Mouse (Mus musculus): ENCODE results near the gene Dohh. TPM values are rescaled to one million over a fixed set of nuclear protein-coding genes. Genes with fewer than 3 reads are reported as not detected.

Gene Dohh
- polyA plus RNA-seq, 1 experiment, result 79.2 TPM

GRCm38 (mm10) chr10:81379183-81379553 is 5.1 kb upstream of the Dohh start:
- no peak for DNase-seq
- TF ChIP-seq CTCF (IDR thresholded peaks at IDR 0.05; ENCODE audit: insufficient read depth, low read length) (no peak), POLR2A (IDR thresholded peaks at IDR 0.05; ENCODE audit: borderline replicate concordance, extremely low read depth, low read depth, low read length) (no peak)
- peaks cover 11% of the 10 kb centered on the region; the same call in 1 of the 2 replicates for H3K4me1 ChIP-seq (ENCODE audit: control insufficient read depth, insufficient read depth, low read length)
- no peak overlapping the region for H3K4me3 ChIP-seq (replicated peaks; ENCODE audit: extremely low read depth, low read depth, low read length)
- 58% methylated on average over 3 of the region's 3 CpGs for WGBS

GRCm38 (mm10) chr10:81379809-81380378 is 4.3 kb upstream of the Dohh start:
- peaks cover 11% of the 10 kb centered on the region; the same call in 1 of the 2 replicates for H3K4me1 ChIP-seq (ENCODE audit: control insufficient read depth, insufficient read depth, low read length)
- DNase-seq, result no peak
- H3K4me3 ChIP-seq (replicated peaks; ENCODE audit: extremely low read depth, low read depth, low read length), result no peak overlapping the region
- 83% methylated on average over 6 of the region's 6 CpGs for WGBS
- TF ChIP-seq POLR2A (IDR thresholded peaks at IDR 0.05; ENCODE audit: borderline replicate concordance, extremely low read depth, low read depth, low read length) (no peak), CTCF (IDR thresholded peaks at IDR 0.05; ENCODE audit: insufficient read depth, low read length) (no peak)

- DNase-seq, result no peak
- Histone ChIP-seq H3K4me1 (ENCODE audit: control insufficient read depth, insufficient read depth, low read length) (peaks cover 10% of the 10 kb centered on the region; the same call in 1 of the 2 replicates), H3K4me3 (replicated peaks; ENCODE audit: extremely low read depth, low read depth, low read length) (no peak overlapping the region)
- WGBS, result 37% methylated on average over 5 of the region's 5 CpGs
- TF ChIP-seq POLR2A (IDR thresholded peaks at IDR 0.05; ENCODE audit: borderline replicate concordance, extremely low read depth, low read depth, low read length) (no peak), CTCF (IDR thresholded peaks at IDR 0.05; ENCODE audit: insufficient read depth, low read length) (no peak)
Observed at GRCm38 (mm10) chr10:81382039-81382438, 2.2 kb upstream of the Dohh start.

DNA sequence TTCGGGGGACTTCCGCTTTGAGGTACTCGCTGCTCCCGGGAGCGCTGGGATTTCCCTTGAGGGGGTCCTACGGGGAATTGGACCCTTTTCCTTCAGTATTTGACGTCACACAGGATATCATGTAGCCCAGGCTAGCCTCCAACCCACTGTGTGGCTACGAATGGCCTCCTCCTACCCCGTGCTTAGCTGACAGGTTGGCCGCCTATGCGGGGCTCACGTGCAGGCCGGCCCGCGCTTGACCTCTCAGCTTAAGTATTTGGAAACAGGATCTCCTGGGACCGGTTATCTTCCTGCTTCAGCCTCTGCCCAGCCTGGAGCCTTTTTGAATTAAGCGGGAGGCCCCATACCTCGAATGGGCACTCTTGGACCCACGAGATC is 366 bp downstream of the Dohh start:
- TF ChIP-seq CTCF (IDR thresholded peaks at IDR 0.05; ENCODE audit: insufficient read depth, low read length), result no peak
- TF ChIP-seq POLR2A (IDR thresholded peaks at IDR 0.05; ENCODE audit: borderline replicate concordance, extremely low read depth, low read depth, low read length), result no peak
- no peak for DNase-seq
- H3K4me3 ChIP-seq (replicated peaks; ENCODE audit: extremely low read depth, low read depth, low read length), result peak overlapping the region; percentile 68
- under 1% methylated on average over 19 of the region's 19 CpGs for WGBS
- H3K4me1 ChIP-seq (ENCODE audit: control insufficient read depth, insufficient read depth, low read length), result peaks cover 14% of the 10 kb centered on the region; the same call in 1 of the 2 replicates

DNA sequence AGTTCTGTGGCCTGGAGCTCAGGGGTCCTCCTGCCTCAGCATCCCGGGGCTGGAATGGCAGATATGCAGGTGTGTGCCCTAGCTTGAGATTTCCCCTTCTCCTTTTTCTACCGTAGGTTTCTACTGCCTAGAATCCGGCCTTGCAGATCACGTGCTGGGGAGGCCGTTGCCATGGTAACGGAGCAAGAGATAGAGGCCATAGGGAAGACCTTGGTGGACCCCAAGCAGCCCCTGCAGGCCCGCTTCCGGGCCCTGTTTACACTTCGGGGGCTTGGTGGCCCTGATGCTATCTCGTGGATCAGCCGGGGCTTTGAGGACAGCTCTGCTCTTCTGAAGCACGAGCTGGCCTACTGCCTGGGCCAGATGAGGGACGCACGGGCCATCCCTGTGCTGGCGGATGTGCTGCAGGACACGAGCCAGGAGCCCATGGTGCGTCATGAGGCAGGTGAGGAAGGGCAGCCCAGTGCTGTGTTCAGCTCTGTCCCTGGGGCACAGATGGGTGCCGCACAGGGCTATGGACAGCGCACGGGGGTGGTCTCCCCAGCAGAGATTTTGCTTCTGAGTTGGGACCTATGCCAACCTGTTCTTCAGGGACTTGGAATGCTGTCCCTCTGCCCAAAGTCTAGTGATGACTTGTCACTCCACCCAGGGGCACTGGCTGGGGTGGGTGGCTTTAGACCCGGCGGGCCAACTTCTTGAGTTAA is 1.5 kb downstream of the Dohh start:
- WGBS, result 64% methylated on average over 22 of the region's 22 CpGs
- Histone ChIP-seq H3K4me1 (ENCODE audit: control insufficient read depth, insufficient read depth, low read length) (peaks cover 17% of the 10 kb centered on the region), H3K4me3 (replicated peaks; ENCODE audit: extremely low read depth, low read depth, low read length) (no peak overlapping the region)
- TF ChIP-seq CTCF (IDR thresholded peaks at IDR 0.05; ENCODE audit: insufficient read depth, low read length) (no peak), POLR2A (IDR thresholded peaks at IDR 0.05; ENCODE audit: borderline replicate concordance, extremely low read depth, low read depth, low read length) (no peak)
- no peak for DNase-seq

DNA sequence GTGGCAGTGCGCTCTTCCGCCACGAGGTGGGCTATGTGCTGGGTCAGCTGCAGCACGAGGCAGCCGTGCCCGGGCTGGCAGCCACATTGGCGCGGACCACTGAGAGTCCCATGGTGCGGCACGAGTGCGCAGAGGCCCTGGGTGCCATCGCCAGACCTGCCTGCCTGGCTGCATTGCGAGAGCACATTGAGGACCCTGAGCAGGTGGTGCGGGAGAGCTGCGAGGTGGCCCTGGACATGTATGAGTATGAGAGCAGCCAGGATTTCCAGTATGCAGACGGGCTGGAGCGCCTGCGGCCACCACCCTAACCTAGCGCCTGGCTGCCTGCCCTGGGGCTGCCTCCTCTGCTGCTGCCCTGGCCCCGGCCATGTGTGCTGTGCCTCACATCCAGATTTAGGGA is 3.5 kb downstream of the Dohh start:
- no peak for TF ChIP-seq POLR2A (IDR thresholded peaks at IDR 0.05; ENCODE audit: borderline replicate concordance, extremely low read depth, low read depth, low read length)
- TF ChIP-seq CTCF (IDR thresholded peaks at IDR 0.05; ENCODE audit: insufficient read depth, low read length), result no peak
- WGBS, result 96% methylated on average over 20 of the region's 20 CpGs
- DNase-seq, result no peak
- Histone ChIP-seq H3K4me3 (replicated peaks; ENCODE audit: extremely low read depth, low read depth, low read length) (no peak overlapping the region), H3K4me1 (ENCODE audit: control insufficient read depth, insufficient read depth, low read length) (peaks cover 12% of the 10 kb centered on the region)

DNA sequence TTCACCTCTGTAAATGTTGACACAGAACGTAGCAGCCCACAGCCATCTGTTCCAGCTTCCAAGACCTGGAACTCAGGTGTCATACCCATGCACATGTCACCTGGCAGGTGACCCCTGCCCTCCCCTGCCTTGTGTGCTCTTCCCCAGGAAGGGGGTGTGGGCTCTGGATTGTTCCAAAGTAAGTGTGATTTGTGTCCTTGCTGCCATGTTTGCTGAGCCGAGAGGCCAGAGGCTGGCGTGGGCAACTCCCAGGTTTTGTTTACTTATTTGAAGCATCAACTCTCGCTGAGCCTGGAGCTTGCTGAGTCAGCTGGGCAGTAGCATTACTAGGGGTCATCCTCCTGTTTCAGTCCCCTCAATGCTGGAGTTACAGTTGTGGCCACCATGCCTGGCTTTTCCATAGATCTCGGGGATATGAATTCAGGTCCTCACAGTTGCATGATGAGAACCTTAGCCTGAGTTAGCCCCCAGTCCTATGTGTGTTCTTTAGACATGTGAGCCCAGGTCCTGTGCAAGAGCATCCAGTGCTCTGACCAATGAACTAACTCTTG is 4.4 kb downstream of the Dohh start, which contains the start of gene Gm48552:
TSS of gene Gm48552 (plus strand) at position 501 of the 551 bp plus-strand sequence.
- 56% methylated on average over 5 of the region's 5 CpGs for WGBS
- H3K4me3 ChIP-seq (replicated peaks; ENCODE audit: extremely low read depth, low read depth, low read length), result no peak within 1 kb of the TSS
- no peak for DNase-seq
- H3K4me1 ChIP-seq (ENCODE audit: control insufficient read depth, insufficient read depth, low read length), result peaks cover 17% of the 10 kb centered on the region
- no peak for TF ChIP-seq POLR2A (IDR thresholded peaks at IDR 0.05; ENCODE audit: borderline replicate concordance, extremely low read depth, low read depth, low read length)
- TF ChIP-seq CTCF (IDR thresholded peaks at IDR 0.05; ENCODE audit: insufficient read depth, low read length), result no peak

- 26% methylated on average over 3 of the region's 3 CpGs for WGBS
- Histone ChIP-seq H3K4me1 (ENCODE audit: control insufficient read depth, insufficient read depth, low read length) (peaks cover 20% of the 10 kb centered on the region), H3K4me3 (replicated peaks; ENCODE audit: extremely low read depth, low read depth, low read length) (no peak overlapping the region)
- no peak for DNase-seq
- TF ChIP-seq CTCF (IDR thresholded peaks at IDR 0.05; ENCODE audit: insufficient read depth, low read length) (no peak), POLR2A (IDR thresholded peaks at IDR 0.05; ENCODE audit: borderline replicate concordance, extremely low read depth, low read depth, low read length) (no peak)
Observed at GRCm38 (mm10) chr10:81389373-81389772, 5.1 kb downstream of the Dohh start.

GRCm38 (mm10) chr10:81389801-81390677 is 5.8 kb downstream of the Dohh start:
- Histone ChIP-seq H3K4me3 (replicated peaks; ENCODE audit: extremely low read depth, low read depth, low read length) (no peak overlapping the region), H3K4me1 (ENCODE audit: control insufficient read depth, insufficient read depth, low read length) (peaks cover 18% of the 10 kb centered on the region)
- peak; percentile 80 for DNase-seq
- TF ChIP-seq POLR2A (IDR thresholded peaks at IDR 0.05; ENCODE audit: borderline replicate concordance, extremely low read depth, low read depth, low read length) (no peak), CTCF (IDR thresholded peaks at IDR 0.05; ENCODE audit: insufficient read depth, low read length) (peak; percentile 94)
- WGBS, result 59% methylated on average over 23 of the region's 23 CpGs

Data from lung, adult 2 months (tissue).